Mouse (Mus musculus) embryonic facial prominence, embryonic 11.5 days (tissue): ENCODE data around the gene Tob1. TPM values are rescaled to one million over a fixed set of nuclear protein-coding genes. Genes with fewer than 3 reads are reported as not detected.

ENCODE experiments used
- ATAC-seq: fragments of 200-750 bp; cut with Nextera tagmentation; replicated peaks from 2 replicates; pipeline ENCODE4 v1.8.0; 2017; ENCODE audit warnings: low read depth; ENCODE audit not compliant: insufficient number of reproducible peaks, low FRiP score, low TSS enrichment
- DNase-seq: peaks from one replicate; pipeline ENCODE4 v3.0.0-alpha.2; 2015; ENCODE audit warnings: low spot score
- H3K27ac ChIP-seq: fragments of 300-500 bp; sonication (generic); replicated peaks from 2 replicates; pipeline ENCODE4 v1.5.1; 2014; ENCODE audit warnings: mild to moderate bottlenecking, low read depth, low read length, control low read depth
- H3K27me3 ChIP-seq: fragments of 300-500 bp; sonication (generic); 2 replicates; pipeline ENCODE4 v1.6.1; 2014; ENCODE audit warnings: mild to moderate bottlenecking, low read length, moderate library complexity, mixed read lengths; ENCODE audit not compliant: control insufficient read depth, insufficient read depth
- H3K36me3 ChIP-seq: fragments of 300-500 bp; sonication (generic); replicated peaks from 2 replicates; pipeline ENCODE4 v1.6.1; 2014; ENCODE audit warnings: low read depth, mild to moderate bottlenecking, low read length, moderate library complexity, mixed read lengths; ENCODE audit not compliant: control insufficient read depth, insufficient read depth
- H3K4me1 ChIP-seq: fragments of 300-500 bp; sonication (generic); 2 replicates; pipeline ENCODE4 v1.6.1; 2014; ENCODE audit warnings: low read length, mixed read lengths; ENCODE audit not compliant: control insufficient read depth, insufficient read depth
- H3K4me2 ChIP-seq: fragments of 300-500 bp; sonication (generic); 2 replicates; pipeline ENCODE4 v1.6.1; 2014; ENCODE audit warnings: low read depth, mild to moderate bottlenecking, control low read depth, low read length, moderate library complexity
- H3K4me3 ChIP-seq: fragments of 300-500 bp; sonication (generic); 2 replicates; pipeline ENCODE4 v1.5.1; 2014; ENCODE audit warnings: low read depth, low read length, control low read depth
- H3K9ac ChIP-seq: fragments of 300-500 bp; sonication (generic); replicated peaks from 2 replicates; pipeline ENCODE4 v1.6.1; 2014; ENCODE audit warnings: mild to moderate bottlenecking, control low read depth, low read length
- H3K9me3 ChIP-seq: fragments of 300-500 bp; sonication (generic); replicated peaks from 2 replicates; pipeline ENCODE4 v1.6.1; 2016; ENCODE audit warnings: mild to moderate bottlenecking, low read length, inconsistent platforms, mixed read lengths; ENCODE audit not compliant: control insufficient read depth
- WGBS: fragments of 180-500 bp; shearing (Covaris S2); extraction: QIAGEN DNeasy Blood & Tissue Kit; methylation state at CpG from one replicate; pipeline ENCODE4 v1.1.7; 2014; 5-methylcytosine and 5-hydroxymethylcytosine counted together
- polyA plus RNA-seq: library from polyadenylated mRNA; unstranded; fragments of >200 nt; fragmentation: Nextera tagmentation; extraction: Ambion mirVana; gene quantifications from 2 replicates; pipeline ENCODE4 v1.2.1, GENCODE M21; 2014

Tob1 gene
- polyA plus RNA-seq, 1 experiment from 2014 or later = 32.8 TPM

- Histone ChIP-seq H3K36me3 (no peaks in the 10 kb centered on the region), H3K27ac (no peak overlapping the region), H3K9me3 (no peaks in the 10 kb centered on the region), H3K27me3 (no peaks in the 10 kb centered on the region), H3K4me1 (no peaks in the 10 kb centered on the region), H3K4me2 (no peak overlapping the region), H3K4me3 (no peak overlapping the region), H3K9ac (no peak overlapping the region)
- no peak for ATAC-seq
- no peak for DNase-seq
- 86% methylated on average over 5 of the region's 5 CpGs for WGBS
These were observed 28.1 kb upstream of the Tob1 start for GRCm38 (mm10) chr11:94183120-94183519.

- no peak for ATAC-seq
These were observed 27.6 kb upstream of the Tob1 start for GRCm38 (mm10) chr11:94183671-94184070.

GRCm38 (mm10) chr11:94189579-94189978 lies 21.7 kb upstream of the Tob1 start:
- no peak overlapping the region for H3K4me2 ChIP-seq
- H3K36me3 ChIP-seq = no peaks in the 10 kb centered on the region
- H3K4me3 ChIP-seq = no peak overlapping the region
- no peaks in the 10 kb centered on the region for H3K9me3 ChIP-seq
- no peak for DNase-seq
- no peaks in the 10 kb centered on the region for H3K4me1 ChIP-seq
- no peaks in the 10 kb centered on the region for H3K27me3 ChIP-seq
- no peak overlapping the region for H3K27ac ChIP-seq
- no peak overlapping the region for H3K9ac ChIP-seq
- no peak; the same call in 1 of the 2 replicates for ATAC-seq
- 67% methylated on average over 10 of the region's 10 CpGs for WGBS

More at GRCm38 (mm10) chr11:94183671-94184070, 27.6 kb upstream of the Tob1 start:
- Histone ChIP-seq H3K9me3 (no peaks in the 10 kb centered on the region), H3K36me3 (no peaks in the 10 kb centered on the region), H3K27ac (no peak overlapping the region), H3K9ac (no peak overlapping the region), H3K4me3 (no peak overlapping the region), H3K27me3 (no peaks in the 10 kb centered on the region), H3K4me2 (no peak overlapping the region), H3K4me1 (no peaks in the 10 kb centered on the region)
- no peak for DNase-seq
- WGBS = 87% methylated on average over 2 of the region's 2 CpGs

GRCm38 (mm10) chr11:94190665-94191064 lies 20.6 kb upstream of the Tob1 start:
- H3K9me3 ChIP-seq = no peaks in the 10 kb centered on the region
- H3K4me1 ChIP-seq = no peaks in the 10 kb centered on the region
- H3K4me3 ChIP-seq = no peak overlapping the region
- WGBS = 68% methylated on average over 5 of the region's 5 CpGs
- H3K27me3 ChIP-seq = no peaks in the 10 kb centered on the region
- ATAC-seq = no peak
- no peak overlapping the region for H3K4me2 ChIP-seq
- no peak overlapping the region for H3K9ac ChIP-seq
- no peaks in the 10 kb centered on the region for H3K36me3 ChIP-seq
- no peak overlapping the region for H3K27ac ChIP-seq
- no peak for DNase-seq

- no peak for DNase-seq
- H3K9ac ChIP-seq = no peak overlapping the region
- H3K9me3 ChIP-seq = no peaks in the 10 kb centered on the region
- H3K4me3 ChIP-seq = no peak overlapping the region
- H3K27ac ChIP-seq = no peak overlapping the region
- H3K27me3 ChIP-seq = no peaks in the 10 kb centered on the region
- 77% methylated on average over 2 of the region's 2 CpGs for WGBS
- no peaks in the 10 kb centered on the region for H3K4me1 ChIP-seq
- no peaks in the 10 kb centered on the region for H3K36me3 ChIP-seq
- no peak for ATAC-seq
- no peak overlapping the region for H3K4me2 ChIP-seq
These were observed 18.1 kb upstream of the Tob1 start for GRCm38 (mm10) chr11:94193109-94193508.

- no peaks in the 10 kb centered on the region for H3K9me3 ChIP-seq
- H3K36me3 ChIP-seq = no peaks in the 10 kb centered on the region
- WGBS = 82% methylated on average over 3 of the region's 3 CpGs
- DNase-seq (no peak), ATAC-seq (no peak)
- no peaks in the 10 kb centered on the region for H3K4me1 ChIP-seq
- no peaks in the 10 kb centered on the region for H3K27me3 ChIP-seq
- H3K4me2 ChIP-seq = no peak overlapping the region
- no peak overlapping the region for H3K27ac ChIP-seq
- H3K9ac ChIP-seq = no peak overlapping the region
- H3K4me3 ChIP-seq = no peak overlapping the region
These were observed 14.9 kb upstream of the Tob1 start for GRCm38 (mm10) chr11:94196311-94196710.

- no peak for ATAC-seq
These were observed 12.7 kb upstream of the Tob1 start for GRCm38 (mm10) chr11:94198405-94199146.

GRCm38 (mm10) chr11:94199771-94200170 lies 11.5 kb upstream of the Tob1 start:
- no peak overlapping the region for H3K4me3 ChIP-seq
- H3K4me2 ChIP-seq = no peak overlapping the region
- no peaks in the 10 kb centered on the region for H3K36me3 ChIP-seq
- H3K9me3 ChIP-seq = no peaks in the 10 kb centered on the region
- no peak for ATAC-seq
- no peak overlapping the region for H3K9ac ChIP-seq
- no peaks in the 10 kb centered on the region for H3K27me3 ChIP-seq
- WGBS = 76% methylated on average over 2 of the region's 2 CpGs
- H3K4me1 ChIP-seq = no peaks in the 10 kb centered on the region
- no peak overlapping the region for H3K27ac ChIP-seq
- DNase-seq = no peak

More at GRCm38 (mm10) chr11:94198405-94199146, 12.7 kb upstream of the Tob1 start:
- H3K4me2 ChIP-seq = no peak overlapping the region
- no peak overlapping the region for H3K9ac ChIP-seq
- no peaks in the 10 kb centered on the region for H3K9me3 ChIP-seq
- H3K27me3 ChIP-seq = no peaks in the 10 kb centered on the region
- H3K36me3 ChIP-seq = no peaks in the 10 kb centered on the region
- DNase-seq = no peak
- H3K4me3 ChIP-seq = no peak overlapping the region
- H3K27ac ChIP-seq = no peak overlapping the region
- no peaks in the 10 kb centered on the region for H3K4me1 ChIP-seq
- 82% methylated on average over 7 of the region's 7 CpGs for WGBS
